Mouse (Mus musculus) lung, postnatal 25 days (tissue): ENCODE data around the gene Ifna4.

ENCODE experiments used
- DNase-seq: peaks from one replicate; pipeline ENCODE4 v3.0.0; 2022; ENCODE audit warnings: low spot score

Gene Ifna4

DNA sequence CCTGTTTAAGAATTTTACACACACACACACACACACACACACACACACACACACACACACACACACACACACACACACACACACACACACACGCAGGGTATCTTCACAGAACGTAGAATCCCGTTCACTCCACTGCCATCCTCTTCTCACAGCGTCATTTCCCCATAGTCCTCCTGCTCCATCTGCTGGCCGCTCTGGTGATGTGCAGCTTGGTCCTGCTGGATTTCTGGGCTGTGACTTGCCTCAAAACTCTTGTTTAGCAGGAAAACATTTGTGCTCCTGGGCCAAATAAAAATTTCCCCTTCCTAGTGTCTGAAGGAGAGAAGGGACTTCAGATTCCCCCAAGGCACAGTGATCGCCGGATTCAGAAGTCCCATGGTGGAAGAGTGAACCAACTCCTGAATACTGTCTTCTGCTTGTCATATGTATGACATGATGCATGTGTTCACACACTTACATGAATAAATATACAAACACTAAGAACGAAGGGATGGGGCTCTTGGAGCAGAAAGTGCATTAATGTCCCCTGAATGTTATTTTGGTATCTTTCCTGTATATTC is 25.8 kb downstream of the Ifna4 start:
- peak; percentile 76 for DNase-seq

DNA sequence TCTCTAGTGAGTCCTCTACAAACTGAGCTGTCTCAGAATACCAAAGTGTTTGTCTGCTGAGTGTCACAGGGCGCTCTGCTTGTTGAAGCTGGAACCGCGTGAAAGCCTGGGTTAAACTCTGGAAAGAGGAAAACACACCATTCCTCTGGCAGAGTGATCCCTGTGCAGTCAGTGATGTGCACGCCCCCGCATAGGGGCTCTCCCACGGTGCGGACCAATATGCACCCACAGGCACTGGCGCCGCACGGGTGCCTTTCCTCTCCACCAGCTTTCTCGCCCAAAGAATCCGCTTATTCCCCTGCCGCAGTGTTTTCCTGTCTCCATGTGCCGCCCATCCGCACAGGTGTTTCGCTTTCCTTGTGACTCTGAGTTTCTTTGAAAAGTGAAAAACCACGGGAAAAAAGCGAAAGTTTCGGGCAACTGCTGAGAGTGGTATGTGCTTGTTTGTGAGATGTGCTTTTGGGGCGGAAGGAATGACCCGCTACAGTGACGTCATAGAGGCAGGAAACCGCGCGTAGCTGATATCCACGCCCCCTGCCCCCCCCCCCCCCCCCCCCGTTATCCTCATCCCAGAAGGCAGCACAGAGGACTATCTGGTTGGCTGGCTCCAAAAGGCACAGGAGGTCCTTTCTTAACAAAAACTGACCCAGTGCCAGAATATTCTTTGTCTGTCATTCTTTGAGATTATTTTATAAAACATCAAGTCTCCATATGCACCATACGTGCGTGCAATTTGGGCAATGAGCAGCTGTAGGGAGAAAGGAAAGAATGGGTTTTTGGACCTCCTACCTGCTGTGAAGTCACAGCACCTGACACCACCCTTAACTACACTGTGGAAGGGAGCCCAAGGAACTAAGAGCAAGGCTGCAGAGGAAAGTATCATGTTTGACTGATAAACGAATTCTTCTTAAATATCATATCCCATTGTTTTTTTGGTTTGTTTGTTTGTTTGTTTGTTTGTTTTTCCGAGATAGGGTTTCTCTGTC is 26.6 kb downstream of the Ifna4 start:
- DNase-seq: peak; percentile 29

GRCm38 (mm10) chr4:88872691-88873090 is 31.0 kb downstream of the Ifna4 start:
- DNase-seq: peak; percentile 46

DNA sequence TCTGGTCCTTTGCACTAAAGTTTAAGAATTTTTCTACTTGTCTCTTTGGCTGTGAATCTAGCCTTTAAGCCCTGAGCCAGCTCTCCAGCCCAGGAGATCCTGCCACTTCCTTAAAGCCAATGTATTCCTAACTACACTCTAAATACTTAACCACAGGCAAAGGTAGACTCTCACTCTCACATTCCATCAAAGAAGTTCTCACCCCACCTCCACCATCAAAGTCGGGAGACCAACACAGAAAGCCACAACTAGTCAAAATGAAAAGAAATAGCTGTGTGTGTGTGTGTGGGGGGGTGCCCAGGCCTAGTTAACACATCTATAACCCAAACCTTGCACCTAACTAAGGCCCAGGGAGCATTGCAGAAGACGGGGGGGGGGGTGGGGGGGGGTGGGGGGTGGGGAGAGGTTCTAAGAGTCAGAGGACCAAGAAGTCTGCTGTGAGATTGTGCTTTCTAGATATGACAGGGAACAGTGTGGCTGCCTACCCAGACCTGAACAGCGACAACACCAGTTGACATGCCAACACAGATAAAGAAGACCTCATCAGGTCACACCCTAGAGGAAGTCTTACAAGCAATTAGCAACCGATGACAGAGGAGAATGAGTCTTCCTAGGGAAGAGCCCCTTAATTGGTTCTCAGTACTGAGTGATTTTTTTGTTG is 33.9 kb downstream of the Ifna4 start:
- no peak for DNase-seq

DNA sequence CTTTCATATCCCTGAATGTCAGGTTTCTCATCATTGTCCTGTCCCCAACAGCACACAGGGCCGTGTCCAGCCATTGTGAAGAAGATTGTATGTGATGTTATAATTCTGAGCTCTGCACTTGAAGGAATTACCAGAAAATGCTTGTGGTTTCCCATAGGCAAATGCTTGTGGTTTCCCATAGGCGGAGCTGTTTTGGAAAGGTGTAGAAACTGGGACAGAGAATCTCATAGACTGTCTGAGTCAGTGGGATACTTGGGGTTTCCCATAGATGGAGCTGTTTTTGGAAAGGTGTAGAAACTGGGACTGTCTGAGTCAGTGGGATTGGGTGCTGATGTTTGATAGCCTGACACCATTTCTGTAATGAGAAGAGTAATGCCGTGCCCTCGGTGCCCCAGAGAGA is 34.9 kb downstream of the Ifna4 start:
- no peak for DNase-seq

GRCm38 (mm10) chr4:88878246-88878645 is 36.6 kb downstream of the Ifna4 start:
- no peak for DNase-seq

DNA sequence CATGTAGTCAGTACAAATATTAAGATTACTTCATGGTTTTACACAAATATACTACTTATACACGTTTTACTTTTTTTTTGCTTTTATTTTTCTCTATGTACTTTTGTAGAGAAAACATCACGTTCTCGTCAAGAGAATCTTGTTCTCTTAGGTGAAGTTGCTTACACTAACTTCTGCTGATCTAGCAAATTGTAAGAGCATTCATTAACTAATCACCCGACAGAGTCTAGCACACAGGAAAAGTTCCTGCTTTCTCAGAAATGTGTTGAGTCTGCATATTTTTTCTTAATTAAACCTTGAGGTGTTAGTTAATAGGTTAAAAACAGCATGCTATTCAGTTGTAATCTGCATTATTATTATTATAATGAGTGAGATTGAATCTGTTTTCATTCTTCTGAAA is 37.1 kb downstream of the Ifna4 start:
- DNase-seq: no peak

- DNase-seq: no peak
Observed at GRCm38 (mm10) chr4:88880101-88880500, 38.4 kb downstream of the Ifna4 start, which contains the start of gene Ifne. Gene Ifne (minus strand): TSS chr4:88880201.

- DNase-seq: no peak
Observed at GRCm38 (mm10) chr4:88888236-88888635, 46.6 kb downstream of the Ifna4 start.
